Mouse (Mus musculus) A20 (cell line): ENCODE data around the gene Ksr1.

Experiments
- DNase-seq: peaks from one replicate; pipeline ENCODE4 v3.0.0-alpha.2; 2011; ENCODE audit warnings: low read depth, low spot score

Ksr1 gene

DNA sequence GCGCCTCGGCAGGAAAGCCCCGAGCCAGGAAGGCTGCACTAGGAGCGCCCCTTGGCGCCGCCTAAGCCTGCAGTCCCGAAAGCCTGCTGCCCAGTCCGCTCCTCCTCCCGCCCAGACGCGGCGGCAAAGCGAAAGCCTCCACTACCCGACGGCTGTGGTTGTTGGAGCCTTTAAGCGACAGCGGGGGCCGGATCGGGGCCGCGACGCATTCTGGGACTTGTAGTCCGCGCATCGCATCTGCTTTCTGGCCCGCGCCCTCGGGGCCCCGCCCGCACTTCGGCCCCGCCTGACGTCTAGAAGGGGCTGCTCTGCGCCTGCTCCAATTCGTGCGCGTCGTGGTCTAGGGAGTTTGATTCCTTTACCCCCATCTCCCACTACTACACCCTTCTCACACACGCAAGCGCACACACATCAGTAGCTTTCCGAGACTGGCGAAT, at the start of gene Ksr1:
Gene Ksr1, minus strand, starts transcription at position 77 of the 437 bp plus-strand sequence.
- DNase-seq = peak; percentile 90

DNA sequence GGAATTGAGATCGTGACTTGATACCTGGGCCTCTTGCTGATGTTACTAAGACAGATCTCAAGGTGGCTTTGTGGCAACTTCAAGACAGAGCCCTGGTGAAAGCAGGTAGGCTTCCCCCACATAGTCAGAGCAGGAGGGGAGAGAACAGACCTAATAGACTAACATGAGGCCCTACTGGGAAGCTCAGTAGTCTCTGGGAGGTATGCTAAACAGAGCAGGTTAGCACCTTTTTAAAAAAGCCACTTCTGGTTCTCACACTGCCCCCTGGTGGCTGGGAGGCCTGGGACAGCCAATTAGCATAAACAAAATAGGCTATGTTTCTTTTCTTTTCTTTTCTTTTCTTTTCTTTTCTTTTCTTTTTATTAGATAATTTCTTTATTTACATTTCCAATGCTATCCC, 46.0 kb upstream of the Ksr1 start:
- peak; percentile 65 for DNase-seq

DNA sequence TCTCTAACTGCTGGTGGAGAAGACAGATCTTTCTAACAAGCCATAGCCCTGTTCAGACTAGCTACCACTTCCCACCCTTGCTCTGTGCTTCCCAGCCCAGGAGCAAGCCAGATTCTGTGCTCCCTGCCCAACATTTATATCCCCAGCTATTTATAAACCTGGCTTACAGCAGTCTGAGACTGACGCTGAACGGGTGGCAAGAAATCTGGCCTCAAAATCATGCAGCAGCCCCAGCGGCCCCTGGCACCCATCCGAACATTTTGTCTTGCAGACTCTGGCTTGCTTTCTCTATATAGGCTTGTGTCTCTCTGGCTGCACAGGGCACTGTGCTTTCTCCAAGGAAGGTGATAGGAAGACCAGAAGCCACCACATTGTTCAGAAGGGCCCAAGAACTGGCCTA, 45.0 kb upstream of the Ksr1 start:
- DNase-seq = no peak

DNA sequence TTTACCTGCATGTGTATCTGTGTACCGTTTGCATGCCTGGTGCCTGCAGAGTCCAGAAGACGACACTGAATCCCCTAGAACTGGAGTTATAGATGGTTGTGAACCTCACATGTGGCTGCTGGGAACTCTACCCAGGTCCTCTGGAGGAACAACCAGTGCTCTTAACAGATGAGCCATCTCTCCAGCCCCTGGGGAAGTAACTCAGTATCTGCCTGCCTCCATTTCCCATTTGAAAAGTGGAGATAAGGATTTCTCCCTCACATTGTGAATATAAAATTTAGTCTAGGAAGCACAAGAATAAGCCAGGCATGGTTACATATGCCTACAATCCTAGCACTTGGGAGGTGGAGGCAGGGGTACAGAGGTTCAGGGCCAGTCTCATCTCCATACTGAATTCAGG, 44.0 kb upstream of the Ksr1 start:
- no peak for DNase-seq

DNA sequence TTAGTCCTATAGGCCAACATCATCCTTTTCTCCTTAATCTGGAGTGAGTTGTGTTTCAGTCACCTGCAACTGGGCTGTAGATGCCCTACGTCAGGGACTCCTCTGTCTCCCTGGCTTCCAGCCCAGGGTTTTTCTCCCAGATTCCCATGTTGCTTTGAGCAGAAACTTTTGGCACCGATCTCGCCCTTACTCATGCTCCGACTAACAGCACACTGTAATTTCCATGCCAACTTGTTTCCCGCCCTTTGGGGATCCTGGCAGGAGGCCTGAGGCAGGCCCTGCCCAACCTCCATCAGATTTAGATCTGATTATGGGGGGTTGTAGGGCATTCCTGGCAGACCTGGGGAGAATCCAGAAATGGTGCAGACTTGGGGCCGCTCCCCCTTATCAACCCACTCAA, 42.0 kb upstream of the Ksr1 start:
- DNase-seq = no peak

DNA sequence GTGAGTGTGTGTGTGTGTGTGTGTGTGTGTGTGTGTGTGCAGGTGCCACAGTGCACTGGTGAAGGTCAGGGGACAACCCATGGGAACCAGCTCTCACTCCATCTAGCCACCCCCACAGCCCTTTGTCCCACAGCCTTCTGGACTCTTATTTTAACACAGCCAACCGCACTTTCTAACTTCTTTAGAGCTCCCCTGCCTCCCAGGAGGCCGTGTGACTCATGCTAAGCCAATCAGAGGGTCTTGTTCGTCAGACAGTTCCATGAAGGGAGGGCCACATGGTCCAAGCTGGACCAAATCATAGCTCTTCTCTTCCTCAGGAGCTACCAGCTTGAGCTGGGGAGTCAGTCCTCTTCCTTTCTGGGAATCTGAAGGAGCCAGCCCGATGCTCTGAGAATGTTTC, 41.1 kb upstream of the Ksr1 start:
- no peak for DNase-seq

DNA sequence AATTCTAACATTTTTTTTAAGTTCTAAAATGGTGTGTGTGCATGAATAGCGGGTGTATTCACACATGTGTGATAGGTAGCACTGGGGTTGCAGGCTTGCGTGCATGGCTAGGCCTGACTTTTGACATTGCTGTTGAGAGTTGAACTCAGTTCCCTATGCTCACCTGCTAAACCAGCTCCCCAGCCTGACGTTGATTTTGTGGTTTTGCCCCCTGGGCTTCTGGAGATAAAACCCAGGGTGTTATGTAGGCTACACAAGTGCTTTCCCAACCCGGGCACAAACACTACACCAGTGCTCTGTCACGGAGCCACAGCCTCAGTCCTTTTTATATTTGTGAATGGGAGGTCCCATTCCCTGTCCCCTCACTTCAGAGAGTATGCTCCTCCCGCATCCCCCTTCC, 39.5 kb upstream of the Ksr1 start:
- DNase-seq = no peak

DNA sequence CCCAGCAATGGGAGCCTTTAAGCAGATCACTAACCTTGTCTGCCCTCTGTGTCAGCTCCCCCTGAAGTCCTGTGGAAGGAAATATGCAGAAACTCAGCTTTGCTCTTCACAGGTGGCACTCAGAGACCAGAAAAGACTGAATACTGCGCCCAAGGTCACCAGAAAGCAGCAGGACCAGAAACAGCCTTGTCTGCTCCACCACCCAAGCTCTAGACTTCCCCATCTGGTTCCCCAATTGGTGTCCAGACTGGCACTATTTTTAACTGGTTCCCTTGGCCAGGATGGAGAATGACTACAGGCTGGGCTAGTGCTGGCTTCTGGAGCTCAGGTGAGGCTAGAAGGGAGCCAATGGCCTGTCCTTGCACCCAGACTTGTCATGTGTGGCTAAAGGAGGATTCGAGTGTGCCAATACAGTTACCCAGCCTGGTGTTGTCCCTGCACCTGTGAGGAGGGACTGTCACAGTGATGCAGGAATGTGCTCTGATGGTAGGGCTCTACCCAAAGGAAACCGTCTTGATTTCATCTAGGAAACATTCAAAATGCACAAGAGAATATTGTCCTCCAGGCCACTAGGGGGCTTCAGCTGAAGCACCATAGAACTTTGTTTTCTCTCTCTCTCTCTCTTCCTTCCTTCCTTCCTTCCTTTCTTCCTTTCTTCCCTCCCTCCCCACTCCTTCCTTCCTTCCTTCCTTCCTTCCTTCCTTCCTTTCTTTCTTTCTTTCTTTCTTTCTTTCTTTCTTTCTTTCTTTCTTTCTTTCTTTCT, 38.1 kb upstream of the Ksr1 start:
- DNase-seq = peak; percentile 20

DNA sequence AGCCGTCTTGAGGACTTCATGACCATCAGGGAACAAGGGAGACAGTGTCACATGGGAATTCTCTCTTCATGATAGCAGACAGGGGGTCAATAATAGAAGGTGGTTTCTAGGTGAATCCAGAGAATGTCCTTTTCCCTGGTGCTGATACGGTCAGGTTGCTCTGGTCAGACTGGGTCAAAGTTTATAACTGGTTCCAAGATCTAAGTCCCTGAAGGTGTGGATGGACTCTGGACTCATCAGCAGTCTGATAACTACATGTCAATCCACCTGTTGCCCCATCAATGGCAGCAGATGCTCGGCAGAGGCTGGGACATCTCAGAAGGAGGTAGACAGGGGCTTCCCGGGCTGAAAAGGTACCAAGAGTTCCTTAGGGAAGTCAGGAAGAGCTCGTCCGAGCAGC, 37.2 kb upstream of the Ksr1 start:
- no peak for DNase-seq

DNA sequence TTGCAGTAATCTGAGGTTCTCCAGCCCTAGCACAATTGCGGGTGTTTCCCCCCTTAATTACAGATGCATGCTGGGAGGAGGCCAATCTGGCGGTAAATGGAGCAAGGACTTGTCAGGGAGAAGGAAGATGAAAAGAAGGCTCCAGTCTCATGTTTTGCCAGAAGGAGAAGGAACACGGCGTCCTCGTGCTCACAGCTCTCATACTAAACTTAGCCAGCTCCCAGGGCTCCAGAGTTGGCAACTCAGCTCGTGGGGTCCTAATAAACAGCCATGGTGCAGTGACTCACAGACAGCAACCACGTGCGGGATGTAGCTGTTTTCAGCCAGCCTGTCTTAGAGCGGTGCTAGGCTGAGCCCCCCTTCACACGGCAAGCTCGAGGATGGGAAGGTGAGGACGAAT, 36.7 kb upstream of the Ksr1 start:
- DNase-seq = no peak

DNA sequence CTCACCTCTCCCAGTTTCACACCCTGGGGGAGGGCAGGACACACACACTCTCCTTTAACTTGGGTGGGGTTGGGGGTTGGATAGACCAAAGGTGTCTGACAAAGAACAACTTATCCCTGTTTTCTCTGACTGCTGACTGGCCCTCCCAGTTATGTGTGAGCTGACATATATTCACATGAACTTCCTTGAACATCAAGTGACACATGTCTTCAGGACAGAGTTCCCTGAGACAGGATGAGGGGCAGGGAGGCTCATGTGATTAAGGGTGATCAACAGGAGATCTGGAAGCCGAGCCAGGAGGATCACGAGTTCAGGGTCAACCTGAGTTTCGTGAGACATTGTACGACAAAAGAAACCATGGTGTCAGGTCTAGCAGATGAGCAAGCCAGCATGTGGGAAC, 35.7 kb upstream of the Ksr1 start:
- DNase-seq = no peak

DNA sequence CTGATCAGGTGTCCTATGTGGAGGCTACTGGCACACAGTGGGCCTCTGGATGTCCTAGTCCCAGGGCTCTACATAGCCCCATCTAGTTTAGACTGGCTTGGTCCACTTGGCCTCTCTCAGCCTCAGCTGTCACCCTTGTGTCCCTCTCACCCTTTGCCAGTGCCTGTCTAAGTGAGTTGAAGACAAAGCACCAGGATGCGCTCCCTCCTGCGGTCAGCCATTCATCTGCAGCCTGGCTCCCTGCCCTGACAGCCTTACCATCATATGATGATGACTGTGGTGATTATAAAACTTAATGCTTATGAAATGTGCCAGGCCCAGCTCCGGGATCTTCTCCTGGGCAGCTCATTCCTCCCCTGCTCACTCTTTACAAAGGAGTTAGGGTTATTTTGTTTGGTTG, 30.5 kb upstream of the Ksr1 start:
- DNase-seq = no peak

DNA sequence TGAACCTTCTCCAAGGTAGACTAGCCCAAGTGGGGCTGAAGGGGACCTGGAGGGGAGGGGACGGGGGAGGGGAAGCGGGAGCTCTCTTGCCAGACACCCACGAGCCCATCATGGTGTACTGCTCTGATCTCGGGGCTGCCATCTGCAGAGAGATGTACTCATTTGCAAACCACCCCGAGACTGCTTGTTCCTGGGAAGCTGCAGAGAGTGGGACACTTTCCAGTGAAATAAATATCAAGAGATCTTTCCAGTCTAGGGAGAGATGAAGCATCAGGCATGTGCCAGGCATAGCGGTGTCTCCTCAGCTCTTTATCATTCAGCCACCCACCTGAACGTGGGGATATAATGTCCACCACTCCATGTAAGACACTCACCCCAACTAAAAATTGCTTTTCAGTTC, 25.8 kb upstream of the Ksr1 start:
- DNase-seq = no peak

DNA sequence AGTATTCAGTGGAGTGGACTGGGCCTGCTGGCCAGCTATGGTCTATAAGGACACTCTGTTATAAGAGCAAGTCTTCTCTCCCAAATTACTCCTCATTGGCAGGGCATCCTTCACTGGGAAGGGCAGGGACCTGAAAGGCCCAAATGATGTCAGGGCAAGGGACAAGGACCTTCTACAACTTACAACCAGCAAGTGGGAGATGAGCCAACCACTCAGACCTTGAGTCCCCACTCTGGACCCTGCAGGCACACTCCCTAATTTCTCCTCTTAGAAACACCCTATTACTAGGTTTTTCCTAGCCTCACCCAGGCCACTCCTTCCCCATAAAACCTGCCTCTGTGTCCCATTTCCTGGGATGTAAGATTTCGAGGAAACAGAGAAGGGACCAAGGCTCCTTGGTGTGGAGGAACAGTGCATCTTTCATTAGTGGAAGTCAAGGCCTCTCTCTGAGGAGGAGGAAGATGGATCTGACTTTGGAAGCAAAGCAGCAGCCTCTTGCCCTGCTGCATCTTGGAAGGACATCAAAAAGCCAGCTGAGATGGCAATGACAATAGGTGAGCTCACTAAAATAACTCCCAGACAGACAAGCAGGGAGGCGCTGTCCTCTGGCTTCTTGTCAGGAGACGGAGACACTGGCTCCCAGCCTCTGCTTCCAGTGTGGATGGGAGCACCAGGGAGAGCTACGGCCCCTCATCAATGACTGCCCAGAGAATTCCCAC, 20.5 kb upstream of the Ksr1 start:
- DNase-seq = no peak

DNA sequence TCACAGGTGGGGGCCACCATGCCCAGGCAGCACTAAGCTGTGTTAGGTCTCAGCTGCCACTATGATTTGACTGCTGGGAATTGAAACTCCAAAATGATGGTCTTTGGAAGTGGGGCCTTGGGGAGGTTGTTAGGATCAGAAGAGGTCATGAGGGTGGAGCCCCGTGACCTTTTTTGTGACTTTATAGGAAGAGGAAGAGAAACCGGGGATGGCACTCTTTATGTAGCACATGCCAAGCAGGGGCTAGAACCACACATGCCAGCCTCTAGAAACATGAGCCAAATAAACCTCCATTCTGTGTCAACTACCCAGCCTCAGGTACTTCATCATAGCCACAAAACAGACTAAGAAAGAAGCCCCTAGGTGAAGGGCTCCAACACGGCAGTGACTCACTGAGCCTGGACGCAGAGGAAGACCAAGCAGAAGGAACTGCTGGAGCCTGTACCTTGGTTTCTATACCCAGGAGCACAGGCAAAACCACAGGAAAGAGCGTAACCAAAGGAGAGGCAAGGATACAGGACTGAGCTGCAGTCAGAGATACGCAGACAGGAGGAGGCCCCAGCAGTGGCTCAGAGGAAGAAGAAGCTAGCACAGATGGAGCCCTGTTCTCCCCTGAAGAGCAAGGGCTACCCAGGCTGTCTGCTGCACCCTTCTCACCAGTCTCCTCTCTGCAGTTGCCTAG, 15.0 kb upstream of the Ksr1 start:
- DNase-seq = peak; percentile 39

DNA sequence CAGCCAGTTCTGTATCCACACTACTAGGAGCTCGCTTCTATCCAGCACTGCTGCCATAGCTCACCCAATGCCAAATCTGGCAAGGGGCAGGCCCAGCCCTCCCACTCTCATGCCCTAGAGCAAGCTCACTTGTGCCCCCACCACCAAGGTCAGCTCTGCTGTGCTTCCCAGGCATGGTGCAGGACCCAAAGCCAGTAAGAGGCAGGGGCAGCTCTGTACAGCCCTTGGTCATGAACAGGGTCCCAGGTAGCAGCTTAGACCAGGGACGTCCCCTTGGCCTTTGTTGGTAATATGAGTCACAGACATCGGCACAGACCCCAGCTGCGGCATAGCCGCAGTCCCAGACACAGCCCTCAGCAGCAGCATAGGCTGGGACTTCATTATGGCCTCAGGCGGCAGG, 13.9 kb upstream of the Ksr1 start:
- no peak for DNase-seq

DNA sequence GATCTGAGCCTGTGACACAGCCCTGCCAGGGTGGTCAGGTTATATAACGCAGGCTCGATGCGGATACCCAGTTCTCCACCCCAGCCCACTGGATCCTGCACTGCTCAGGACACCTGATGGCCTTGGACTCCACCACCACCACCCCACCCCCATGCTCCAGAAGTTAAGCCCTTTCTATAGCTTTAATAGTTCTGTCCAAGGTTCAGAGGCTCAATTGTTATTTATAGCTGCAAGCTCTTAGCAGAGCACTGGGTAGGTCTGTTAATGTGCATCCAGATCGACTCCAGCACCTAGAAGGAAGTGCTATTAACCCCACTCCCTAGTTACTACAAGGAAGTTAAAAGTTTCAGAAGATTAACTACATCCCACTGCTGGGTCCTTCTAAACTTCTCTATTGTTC, 11.5 kb upstream of the Ksr1 start:
- no peak for DNase-seq

DNA sequence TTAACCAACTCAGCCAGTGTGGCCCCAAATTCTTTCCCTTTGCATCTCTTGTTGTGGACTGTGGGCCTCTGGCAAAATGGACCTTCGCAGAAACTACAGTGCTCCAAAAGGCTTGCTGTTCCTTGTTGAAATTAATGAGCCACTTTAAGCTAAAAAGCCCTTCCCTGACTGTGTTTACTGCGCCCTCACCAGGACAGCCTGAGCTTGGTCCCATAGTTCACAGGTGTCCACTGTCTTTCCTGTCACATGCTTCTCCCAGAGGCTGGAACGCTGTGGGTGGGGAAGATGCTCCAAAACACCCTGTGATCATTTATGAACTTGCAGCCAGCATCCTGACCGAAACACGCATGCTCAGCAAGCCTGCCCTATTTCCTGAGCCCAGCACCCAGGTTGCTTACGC, 9.1 kb upstream of the Ksr1 start:
- no peak for DNase-seq

DNA sequence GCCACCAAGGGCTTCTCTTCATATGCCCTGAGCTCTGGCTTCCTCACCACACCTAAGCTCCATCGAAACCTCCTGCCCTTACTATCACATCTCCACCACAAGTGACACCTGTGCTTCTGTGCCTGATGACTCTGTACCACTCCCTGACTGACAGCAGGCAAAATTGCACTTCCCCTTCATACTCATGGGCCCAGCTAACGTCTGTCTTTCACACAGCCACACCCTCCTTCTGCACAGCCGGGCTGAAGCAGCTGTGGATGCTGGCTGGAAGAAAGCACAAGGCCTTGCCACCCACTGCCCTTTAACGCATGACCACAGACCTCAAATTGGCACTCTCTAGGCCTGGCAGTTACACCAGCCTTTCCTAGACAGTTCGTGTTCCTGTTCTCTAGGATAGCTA, 6.5 kb upstream of the Ksr1 start:
- DNase-seq = peak; percentile 80

DNA sequence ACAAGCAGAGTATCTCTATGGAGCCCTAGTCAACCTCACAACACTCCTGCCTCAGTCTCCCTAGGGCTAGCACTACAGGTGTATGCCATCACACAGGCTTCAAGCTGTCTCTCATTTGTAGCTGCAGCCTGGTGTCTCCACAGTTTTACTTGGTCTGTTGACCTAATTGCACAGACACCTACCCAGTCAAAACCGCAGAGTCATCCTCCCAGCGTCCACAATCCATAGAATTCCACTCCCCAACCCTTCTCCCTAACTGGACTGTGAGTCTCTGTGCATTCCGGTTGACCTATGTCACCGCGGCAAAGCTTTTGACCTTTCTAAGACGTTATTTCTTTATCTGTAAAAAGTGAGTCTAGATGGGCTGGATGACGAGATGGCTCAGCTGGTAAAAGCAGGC, 5.7 kb upstream of the Ksr1 start:
- no peak for DNase-seq

DNA sequence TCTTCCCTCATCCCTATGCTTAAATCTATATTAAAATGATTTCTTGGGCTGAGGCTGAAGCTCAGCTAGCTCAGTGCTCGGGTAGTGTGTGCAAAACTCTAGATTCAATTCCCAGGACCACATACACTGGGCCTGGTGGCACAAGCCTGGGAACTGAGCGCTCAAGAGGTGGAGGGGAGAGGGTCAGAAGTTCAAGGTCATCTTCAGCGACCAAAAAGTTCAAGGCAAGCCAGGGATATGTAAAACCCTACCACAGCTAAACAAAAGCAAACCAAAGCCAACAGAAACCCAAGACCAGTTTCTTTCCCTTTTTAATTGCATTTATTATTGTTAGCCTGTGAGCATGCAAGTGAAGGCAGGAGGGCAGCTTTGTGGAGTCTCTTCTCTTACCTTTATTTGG, 4.1 kb upstream of the Ksr1 start:
- no peak for DNase-seq

DNA sequence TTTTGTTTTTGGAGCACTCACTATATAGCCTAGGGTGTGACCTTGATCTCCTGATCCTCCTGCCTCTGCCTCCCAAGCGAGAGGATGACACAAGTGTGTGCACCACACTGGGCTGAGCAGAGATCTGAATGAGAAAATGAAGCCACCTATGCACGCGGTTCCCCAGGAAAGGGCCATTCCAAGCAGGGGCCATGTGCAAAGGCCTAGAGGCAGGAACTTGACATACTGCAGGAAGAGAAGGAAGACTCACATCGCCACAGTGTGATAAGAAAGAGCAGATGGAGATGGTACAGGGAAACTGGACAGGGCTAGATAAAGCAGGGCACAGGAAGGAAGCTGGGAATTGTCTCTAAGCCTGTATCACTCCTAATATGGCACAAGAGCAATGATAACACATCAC, 3.1 kb upstream of the Ksr1 start:
- no peak for DNase-seq

DNA sequence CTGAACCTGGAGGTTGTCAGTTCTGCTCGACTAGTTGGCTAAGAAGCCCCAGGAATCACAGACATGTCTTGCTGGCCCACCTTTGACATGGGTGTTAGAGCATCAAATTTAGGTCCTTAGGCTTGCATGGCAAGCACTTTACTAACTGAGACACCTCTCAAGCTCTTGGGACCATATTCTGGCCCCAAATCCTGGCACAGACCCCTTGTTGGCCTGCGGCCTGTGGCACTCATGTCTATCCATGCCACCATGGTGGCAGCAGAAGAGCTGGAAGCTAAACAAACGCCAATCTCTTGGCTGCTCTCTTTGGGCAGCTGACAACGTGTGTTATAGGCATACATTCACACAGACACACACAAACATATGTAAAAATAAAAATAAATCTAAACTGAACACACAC, 2.6 kb upstream of the Ksr1 start:
- DNase-seq = no peak
